In the genomic region with DNA sequence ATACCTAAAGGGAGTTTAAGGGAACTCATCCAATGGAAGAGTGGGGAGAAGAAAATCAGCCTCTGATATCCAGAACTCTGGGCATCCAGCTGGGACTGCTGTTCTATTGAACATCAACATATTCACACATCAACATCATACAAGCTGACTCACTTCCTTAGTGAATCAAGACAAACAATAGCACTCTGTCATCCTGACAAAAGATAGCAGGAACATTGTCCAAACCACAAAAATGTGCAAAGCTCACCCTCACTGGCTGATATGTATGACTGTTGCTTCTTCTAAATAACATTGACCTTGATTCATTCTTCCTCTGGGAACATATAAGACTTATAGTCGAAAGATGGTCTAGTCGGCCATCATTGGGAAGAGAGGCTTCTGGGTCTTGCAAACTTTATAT, we compare ENCODE assay signal across 13 mouse cellular contexts.
"Had no signal": no experiment of that assay in that cellular context is flagged by ENCODE, and none has a peak within 500 bp of the region (broad histone marks: within the 10 kb centered on the region; RNA-seq: fewer than 3 reads in every experiment).

No protein-coding gene starts in this region.

- H3K4me3 ChIP-seq: midbrain, embryonic 10.5 days; midbrain, embryonic 12.5 days; neural tube, embryonic 12.5 days; stomach, embryonic 15.5 days had no signal

- H3K27me3 ChIP-seq: neural tube, embryonic 12.5 days; stomach, embryonic 15.5 days had no signal

- H3K4me1 ChIP-seq: midbrain, embryonic 10.5 days; midbrain, embryonic 12.5 days; neural tube, embryonic 12.5 days; stomach, embryonic 15.5 days had no signal

- H3K27ac ChIP-seq: midbrain, embryonic 10.5 days; midbrain, embryonic 12.5 days; neural tube, embryonic 12.5 days; stomach, embryonic 15.5 days; stomach, postnatal 0 days had no signal

- H3K9me3 ChIP-seq: midbrain, embryonic 10.5 days; midbrain, embryonic 12.5 days; neural tube, embryonic 12.5 days; stomach, embryonic 15.5 days had no signal

- DNase-seq: lung, embryonic 14.5 days; lung, postnatal 10 days; lung, postnatal 4 days; midbrain, embryonic 14.5 days; right cerebral cortex, postnatal 14 days; thymus, adult 2 months; thymus, postnatal 25 days; thymus, postnatal 4 days had no signal

- H3K36me3 ChIP-seq: midbrain, embryonic 10.5 days; midbrain, embryonic 12.5 days; neural tube, embryonic 12.5 days; stomach, embryonic 15.5 days had no signal

- H3K9ac ChIP-seq: lung, embryonic 14.5 days; midbrain, embryonic 12.5 days; neural tube, embryonic 12.5 days; stomach, embryonic 15.5 days had no signal

- H3K4me2 ChIP-seq: lung, embryonic 14.5 days; midbrain, embryonic 12.5 days; neural tube, embryonic 12.5 days; stomach, embryonic 15.5 days had no signal
